Mouse (Mus musculus) ovary, postnatal 36 days (tissue): Measurements from ENCODE around the gene Tex36.

Experiments
- DNase-seq: peaks from one replicate; pipeline ENCODE4 v3.0.0; 2022; ENCODE audit warnings: low spot score, mixed read lengths

Tex36 gene

DNA sequence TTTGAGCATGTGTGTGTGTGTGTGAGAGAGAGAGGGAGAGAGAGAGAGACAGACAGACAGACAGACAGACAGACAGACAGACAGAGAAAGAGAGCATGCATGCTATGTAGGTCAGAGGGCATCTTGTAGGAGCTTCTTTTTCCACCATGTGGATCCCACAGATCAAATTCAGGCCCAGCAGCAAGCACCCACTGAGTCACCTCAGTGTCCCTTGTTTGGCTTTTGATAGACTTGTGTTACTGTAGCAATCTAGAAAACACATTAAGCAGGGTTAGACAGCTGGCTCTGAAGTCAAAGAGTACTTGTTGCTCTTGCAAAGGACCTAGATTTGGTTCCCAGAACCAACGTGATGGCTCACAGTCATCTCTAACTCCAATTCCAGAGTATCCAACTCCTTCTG lies 10.2 kb downstream of the Tex36 start:
- DNase-seq: no peak

- DNase-seq: no peak
Observed at GRCm38 (mm10) chr7:133583216-133583615, 18.7 kb downstream of the Tex36 start.

- DNase-seq: no peak
Observed at GRCm38 (mm10) chr7:133580296-133580640, 21.7 kb downstream of the Tex36 start.

DNA sequence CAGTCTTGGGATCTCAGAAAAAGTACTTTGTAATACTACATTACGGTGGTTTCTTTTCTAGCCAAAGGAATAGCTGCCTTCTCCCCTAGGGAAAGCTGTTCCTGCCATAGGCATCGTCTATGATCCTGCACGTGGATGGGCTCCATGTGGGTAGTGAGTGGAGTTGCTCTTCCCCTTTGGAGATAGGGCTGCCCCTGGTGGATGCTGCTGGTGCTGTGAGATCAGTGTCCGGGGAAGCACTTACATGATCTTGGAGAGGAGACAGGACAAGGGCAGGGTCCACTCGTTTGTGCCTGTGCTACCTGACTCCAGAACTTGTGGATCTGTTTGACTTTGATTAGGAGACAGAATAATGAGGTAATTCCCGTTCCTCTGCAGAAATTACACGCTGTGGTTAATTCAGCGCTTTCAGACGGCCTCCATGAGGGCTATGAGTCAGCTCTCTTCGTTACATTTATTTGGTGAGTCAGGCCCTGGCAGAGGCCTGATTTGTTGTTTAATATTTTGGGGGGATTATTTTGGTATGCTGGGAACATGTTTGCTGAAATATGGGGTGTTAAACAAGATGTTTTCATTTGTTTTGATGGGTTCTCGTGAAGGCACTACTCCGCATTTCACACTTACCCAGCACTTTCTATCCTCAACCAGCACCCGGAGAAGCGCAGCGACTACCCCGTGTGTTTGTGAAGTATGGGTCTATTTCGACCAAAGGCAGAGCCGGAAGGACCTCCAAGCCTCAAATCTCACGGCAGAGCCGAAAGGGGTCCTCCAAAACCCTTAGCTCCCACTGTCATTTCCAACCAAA lies 22.3 kb downstream of the Tex36 start:
- no peak for DNase-seq

DNA sequence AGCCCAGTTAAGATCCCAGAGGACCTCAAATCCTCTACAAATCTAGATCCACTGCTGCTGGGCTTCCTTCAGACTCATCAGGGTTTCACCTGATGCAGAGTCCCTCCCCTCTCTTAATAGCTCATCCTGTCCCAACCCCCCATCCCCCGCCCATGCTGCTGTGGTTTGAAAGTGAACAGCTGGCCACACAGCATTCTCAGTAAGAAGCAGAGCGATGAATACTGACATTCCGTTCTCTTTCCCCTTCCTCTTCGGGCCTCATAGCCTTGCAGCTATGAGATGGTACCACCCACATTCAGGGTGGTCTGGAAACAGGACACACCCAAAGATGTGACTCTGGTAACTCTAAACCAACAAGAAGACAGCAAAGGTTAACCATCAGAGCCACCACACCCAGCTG lies 25.1 kb downstream of the Tex36 start:
- no peak for DNase-seq

- no peak for DNase-seq
Observed at GRCm38 (mm10) chr7:133576281-133576680, 25.7 kb downstream of the Tex36 start.

DNA sequence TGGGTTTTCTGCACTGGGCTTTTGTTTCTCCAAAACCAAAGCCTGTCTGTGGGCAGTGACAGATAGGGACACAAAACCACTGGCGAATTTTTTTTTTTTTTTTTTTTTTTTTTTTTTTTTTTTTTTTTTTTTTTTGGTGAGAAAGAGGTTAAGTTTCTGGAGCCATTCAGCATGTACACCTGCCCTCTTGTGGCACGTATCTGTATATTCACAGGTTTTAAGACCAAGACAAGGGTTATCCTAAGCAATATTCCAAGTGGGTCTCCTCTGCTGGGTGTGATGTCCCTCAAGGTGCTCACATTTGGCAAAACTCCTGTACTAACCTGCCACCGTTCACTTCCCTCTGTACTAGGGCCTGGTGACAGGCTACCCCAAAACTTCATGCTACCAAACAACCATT lies 30.0 kb downstream of the Tex36 start:
- DNase-seq: no peak

DNA sequence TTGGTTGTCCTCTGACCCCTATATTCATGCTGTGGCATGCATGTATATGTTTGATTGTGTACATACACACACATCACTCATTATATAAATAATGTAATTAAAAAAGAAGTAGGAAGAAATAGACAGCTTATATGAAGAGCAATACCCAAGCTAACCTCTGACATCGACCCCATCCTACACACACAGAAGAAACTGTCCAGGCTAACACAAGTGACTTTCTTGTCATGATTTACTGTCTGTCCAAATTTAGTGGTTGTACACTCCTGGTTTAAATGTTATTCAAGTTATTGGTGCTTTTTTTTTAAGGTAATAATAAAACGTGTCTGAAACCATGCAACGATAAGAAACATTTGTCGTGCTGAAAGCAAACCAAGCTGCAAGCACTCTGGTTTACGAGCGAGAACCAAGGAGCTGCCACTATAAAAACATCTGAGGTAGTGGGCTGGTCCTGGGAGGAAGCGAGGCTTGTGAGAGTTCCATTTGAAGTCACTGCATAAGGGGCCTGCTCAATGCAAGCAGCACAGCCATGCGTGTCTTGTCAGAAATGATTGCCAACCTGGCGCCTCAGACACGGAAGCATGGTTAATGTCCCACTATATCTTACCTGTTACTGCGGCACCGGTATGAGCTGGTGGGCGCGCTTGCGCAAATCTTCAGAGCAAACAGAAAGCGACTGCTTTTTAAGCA lies 32.6 kb downstream of the Tex36 start:
- no peak for DNase-seq

- DNase-seq: no peak
Observed at GRCm38 (mm10) chr7:133564600-133564999, 37.4 kb downstream of the Tex36 start.

- DNase-seq: no peak
Observed at GRCm38 (mm10) chr7:133563175-133563824, 38.7 kb downstream of the Tex36 start.

- DNase-seq: no peak
Observed at GRCm38 (mm10) chr7:133555786-133556492, 46.0 kb downstream of the Tex36 start.

GRCm38 (mm10) chr7:133552306-133552991 lies 49.5 kb downstream of the Tex36 start:
- DNase-seq: no peak

DNA sequence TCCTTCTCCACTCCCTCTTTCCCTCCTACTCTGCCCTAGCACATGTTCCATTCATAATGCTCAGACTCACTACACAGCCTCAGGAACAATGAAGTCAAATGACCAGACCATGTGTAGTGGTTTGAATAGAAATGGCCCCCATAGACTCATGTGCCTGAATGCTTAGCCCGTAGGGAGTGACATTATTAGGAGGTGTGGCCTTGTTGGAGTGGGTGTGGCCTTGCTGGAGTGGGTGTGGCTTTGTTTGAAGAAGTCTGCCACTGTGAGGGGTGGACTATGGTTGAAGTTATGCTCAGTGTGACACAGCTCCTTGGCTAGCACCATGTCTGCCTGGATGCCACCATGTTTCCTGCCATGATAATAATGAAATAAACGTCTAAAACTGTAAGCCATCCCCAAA lies 51.0 kb downstream of the Tex36 start:
- no peak for DNase-seq

DNA sequence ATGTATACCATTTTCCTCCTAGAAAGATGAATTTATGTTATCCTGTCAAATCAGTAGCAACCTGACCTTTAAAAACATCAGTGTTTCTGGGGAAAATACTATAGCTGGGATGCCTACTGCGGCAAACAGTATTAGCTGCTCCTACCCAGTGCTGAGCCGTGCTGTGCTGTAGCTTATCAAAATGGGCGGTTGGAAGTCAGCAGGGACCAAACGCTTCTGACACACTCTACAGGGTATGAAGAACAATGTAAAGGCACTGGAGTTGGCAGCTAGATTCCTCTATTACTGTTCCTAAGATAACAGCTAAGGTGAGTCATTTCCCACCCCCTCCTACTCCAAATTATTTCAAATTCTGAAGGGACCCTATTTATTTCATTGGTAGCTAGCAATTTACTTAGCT lies 53.5 kb downstream of the Tex36 start:
- no peak for DNase-seq

GRCm38 (mm10) chr7:133545631-133546030 lies 56.3 kb downstream of the Tex36 start:
- DNase-seq: no peak

- no peak for DNase-seq
Observed at GRCm38 (mm10) chr7:133544966-133545365, 57.0 kb downstream of the Tex36 start.

GRCm38 (mm10) chr7:133543131-133543530 lies 58.8 kb downstream of the Tex36 start:
- no peak for DNase-seq

- no peak for DNase-seq
Observed at GRCm38 (mm10) chr7:133537366-133537765, 64.6 kb downstream of the Tex36 start.
